Mouse (Mus musculus) MEL (cell line): ENCODE data around the gene Chrne. TPM values are rescaled to one million over a fixed set of nuclear protein-coding genes. Genes with fewer than 3 reads are reported as not detected.

Experiments used
- DNase-seq: peaks from one replicate; pipeline ENCODE4 v3.0.0; 2011; ENCODE audit warnings: low read depth, low spot score
- H3K27ac ChIP-seq: 2 replicates; pipeline ENCODE4 v1.5.1; 2012; ENCODE audit warnings: low read depth, mild to moderate bottlenecking, control low read depth, low read length, moderate library complexity; ENCODE audit not compliant: control insufficient read depth
- H3K27me3 ChIP-seq, 2 experiments: fragments of 150-350 bp in 1 of 2; sonication (generic) in 1 of 2; 2 replicates each; pipeline ENCODE4 v1.6.1; 2012; ENCODE audit warnings: low read length in 2 of 2, mild to moderate bottlenecking in 2 of 2, improper control_type of control experiment in 1 of 2, moderate library complexity in 1 of 2; ENCODE audit not compliant: insufficient read depth in 2 of 2, control insufficient read depth in 1 of 2
- H3K36me3 ChIP-seq, 2 experiments: 2 replicates each; pipeline ENCODE4 v1.6.1; 2012 to 2014; ENCODE audit warnings: low read length in 2 of 2, improper control_type of control experiment in 1 of 2, inconsistent platforms in 1 of 2, mild to moderate bottlenecking in 1 of 2; ENCODE audit not compliant: insufficient read depth in 2 of 2, control insufficient read depth in 1 of 2
- H3K4me1 ChIP-seq, 2 experiments: fragments of 150-350 bp in 1 of 2; sonication (generic) in 1 of 2; 2 replicates each; pipeline ENCODE4 v1.6.1; 2012; ENCODE audit warnings: low read length in 2 of 2, improper control_type of control experiment in 1 of 2, mild to moderate bottlenecking in 1 of 2; ENCODE audit not compliant: insufficient read depth in 2 of 2, control insufficient read depth in 1 of 2
- H3K4me3 ChIP-seq, 2 experiments: fragments of 150-350 bp in 1 of 2; sonication (generic) in 1 of 2; 2 replicates each; pipeline ENCODE4 v1.5.1; 2012; ENCODE audit warnings: low read depth in 2 of 2, low read length in 2 of 2, mild to moderate bottlenecking in 2 of 2, moderate library complexity in 2 of 2, control low read depth in 1 of 2, improper control_type of control experiment in 1 of 2; ENCODE audit not compliant: control insufficient read depth in 1 of 2, insufficient read depth in 1 of 2
- H3K79me2 ChIP-seq: 2 replicates; pipeline ENCODE4 v1.6.1; 2012; ENCODE audit warnings: mild to moderate bottlenecking, low read length, moderate library complexity; ENCODE audit not compliant: control insufficient read depth, poor library complexity, insufficient read depth
- H3K9ac ChIP-seq: 2 replicates; pipeline ENCODE4 v1.6.1; 2012; ENCODE audit warnings: low read depth, mild to moderate bottlenecking, control low read depth, low read length, moderate library complexity; ENCODE audit not compliant: control insufficient read depth, poor library complexity, severe bottlenecking
- H3K9me3 ChIP-seq: fragments of 150-350 bp; sonication (generic); replicated peaks from 2 replicates; pipeline ENCODE4 v1.6.1; 2012; ENCODE audit warnings: mild to moderate bottlenecking, low read length, improper control_type of control experiment, moderate library complexity; ENCODE audit not compliant: insufficient read depth
- E2F4 ChIP-seq: IDR thresholded peaks from 2 replicates; pipeline ENCODE4 v1.6.1; 2011; ENCODE audit warnings: low read depth, low read length, improper control_type of control experiment, borderline replicate concordance
- ELF1 ChIP-seq: IDR thresholded peaks from 2 replicates; pipeline ENCODE4 v1.6.1; 2014; ENCODE audit warnings: low read depth, mild to moderate bottlenecking, inconsistent platforms, low read length, improper control_type of control experiment, moderate library complexity
- GABPA ChIP-seq: IDR thresholded peaks from 2 replicates; pipeline ENCODE4 v1.6.1; 2012; ENCODE audit warnings: low read depth, mild to moderate bottlenecking, inconsistent platforms, low read length, improper control_type of control experiment, moderate library complexity
- MAFK ChIP-seq: IDR thresholded peaks from 2 replicates; pipeline ENCODE4 v1.6.1; 2011; ENCODE audit warnings: low read depth, mild to moderate bottlenecking, low read length, improper control_type of control experiment, borderline replicate concordance
- MEF2A ChIP-seq: IDR thresholded peaks from 2 replicates; pipeline ENCODE4 v1.6.1; 2014; ENCODE audit warnings: low read depth, mild to moderate bottlenecking, inconsistent platforms, low read length, improper control_type of control experiment; ENCODE audit not compliant: poor library complexity, insufficient replicate concordance, severe bottlenecking; ENCODE audit errors: extremely low read depth
- MXI1 ChIP-seq: IDR thresholded peaks from 2 replicates; pipeline ENCODE4 v1.6.1; 2011; ENCODE audit warnings: mild to moderate bottlenecking, low read depth, low read length, improper control_type of control experiment
- MYC ChIP-seq: IDR thresholded peaks from 2 replicates; pipeline ENCODE4 v1.6.1; 2011; ENCODE audit warnings: low read depth, mild to moderate bottlenecking, low read length, improper control_type of control experiment, moderate library complexity
- NRF1 ChIP-seq: IDR thresholded peaks from 2 replicates; pipeline ENCODE4 v1.6.1; 2014; ENCODE audit warnings: low read depth, mild to moderate bottlenecking, inconsistent platforms, low read length, improper control_type of control experiment, moderate library complexity; ENCODE audit not compliant: poor library complexity, insufficient read depth, severe bottlenecking
- POLR2A ChIP-seq, 2 experiments: IDR thresholded peaks; 2 replicates each; pipeline ENCODE4 v1.6.1; 2011 to 2012; ENCODE audit warnings: low read length in 2 of 2, mild to moderate bottlenecking in 2 of 2, control low read depth in 1 of 2, improper control_type of control experiment in 1 of 2, low read depth in 1 of 2, moderate library complexity in 1 of 2; ENCODE audit not compliant: control insufficient read depth in 1 of 2, insufficient read depth in 1 of 2, poor library complexity in 1 of 2
- RAD21 ChIP-seq: IDR thresholded peaks from 2 replicates; pipeline ENCODE4 v1.6.1; 2011; ENCODE audit warnings: mild to moderate bottlenecking, low read depth, low read length, improper control_type of control experiment
- RCOR1 ChIP-seq: IDR thresholded peaks from 2 replicates; pipeline ENCODE4 v1.6.1; 2012; ENCODE audit warnings: low read depth, mild to moderate bottlenecking, inconsistent platforms, low read length, improper control_type of control experiment
- SIN3A ChIP-seq: IDR thresholded peaks from 2 replicates; pipeline ENCODE4 v1.6.1; 2012; ENCODE audit warnings: low read length, improper control_type of control experiment, inconsistent platforms
- SMC3 ChIP-seq: IDR thresholded peaks from 2 replicates; pipeline ENCODE4 v1.6.1; 2011; ENCODE audit warnings: low read depth, low read length, improper control_type of control experiment
- TBP ChIP-seq: IDR thresholded peaks from 2 replicates; pipeline ENCODE4 v1.8.0; 2011; ENCODE audit warnings: low read depth, low read length, improper control_type of control experiment
- TCF12 ChIP-seq: IDR thresholded peaks from 2 replicates; pipeline ENCODE4 v1.6.1; 2014; ENCODE audit warnings: low read depth, mild to moderate bottlenecking, inconsistent platforms, low read length, improper control_type of control experiment, moderate library complexity
- UBTF ChIP-seq: IDR thresholded peaks from 2 replicates; pipeline ENCODE4 v1.6.1; 2012; ENCODE audit warnings: low read depth, mild to moderate bottlenecking, inconsistent platforms, low read length, improper control_type of control experiment, moderate library complexity, borderline replicate concordance; ENCODE audit not compliant: insufficient read depth
- USF1 ChIP-seq: IDR thresholded peaks from 2 replicates; pipeline ENCODE4 v1.6.1; 2014; ENCODE audit warnings: low read depth, mild to moderate bottlenecking, inconsistent platforms, low read length, improper control_type of control experiment, moderate library complexity
- USF2 ChIP-seq, 2 experiments: IDR thresholded peaks; 2 replicates each; pipeline ENCODE4 v1.6.1; 2011 to 2012; ENCODE audit warnings: improper control_type of control experiment in 2 of 2, low read length in 2 of 2, borderline replicate concordance in 1 of 2, inconsistent platforms in 1 of 2, low read depth in 1 of 2, mild to moderate bottlenecking in 1 of 2; ENCODE audit not compliant: insufficient read depth in 1 of 2
- ZC3H11A ChIP-seq: IDR thresholded peaks from 2 replicates; pipeline ENCODE4 v1.6.1; 2012; ENCODE audit warnings: low read depth, mild to moderate bottlenecking, inconsistent platforms, low read length, improper control_type of control experiment
- ZMIZ1 ChIP-seq: IDR thresholded peaks from 2 replicates; pipeline ENCODE4 v1.6.1; 2012; ENCODE audit warnings: low read depth, mild to moderate bottlenecking, inconsistent platforms, low read length, improper control_type of control experiment, moderate library complexity
- polyA plus RNA-seq, 2 experiments: library from polyadenylated mRNA; stranded (reverse) in 1 of 2; unstranded in 1 of 2; fragments of >175 nt in 1 of 2; fragments of >200 nt in 1 of 2; gene quantifications; 2 replicates each; pipeline versions ENCODE4 v1.2.1 to v1.2.4; 2012; ENCODE audit warnings: low replicate concordance in 2 of 2, low read depth in 1 of 2; ENCODE audit not compliant: insufficient read length in 2 of 2, insufficient read depth in 1 of 2, missing spikeins in 1 of 2
- total RNA-seq: library from RNA; depleted of rRNA; stranded (reverse); fragments of 300-350 nt; gene quantifications from 2 replicates; pipeline ENCODE4 v1.2.3, GENCODE M21; 2012

Chrne gene
- total and polyA plus RNA-seq, 3 experiments: 0.33 to 0.54 TPM; not detected in 1

- H3K79me2 ChIP-seq: peaks cover 16% of the 10 kb centered on the region
- no peak for DNase-seq
- H3K36me3 ChIP-seq: peaks cover 0 to 23% of the 10 kb centered on the region in 2 experiments; a peak in 3 of 4 replicates
- no peak for TF ChIP-seq MEF2A
- no peak for TF ChIP-seq GABPA
- no peak for TF ChIP-seq USF2 (IDR thresholded peaks at IDR 0.05; ENCODE audit: borderline replicate concordance in 1 of 2, insufficient read depth in 1 of 2, low read depth in 1 of 2, low read length in 2 of 2)
- no peak for TF ChIP-seq RAD21
- no peaks in the 10 kb centered on the region for H3K9me3 ChIP-seq
- H3K27me3 ChIP-seq: no peaks in the 10 kb centered on the region
- no peak overlapping the region for H3K4me3 ChIP-seq
- H3K27ac ChIP-seq: no peak overlapping the region
- H3K9ac ChIP-seq: no peak overlapping the region
- peaks cover 11 to 24% of the 10 kb centered on the region in 2 experiments for H3K4me1 ChIP-seq
Measured at GRCm38 (mm10) chr11:70578962-70579361, 40.1 kb downstream of the Chrne start.

GRCm38 (mm10) chr11:70577201-70577600 is 41.8 kb downstream of the Chrne start:
- Histone ChIP-seq H3K4me3 (no peak overlapping the region), H3K36me3 (peaks cover 0 to 32% of the 10 kb centered on the region in 2 experiments; a peak in 2 of 4 replicates), H3K4me1 (peaks cover 17 to 34% of the 10 kb centered on the region in 2 experiments), H3K9ac (no peak overlapping the region), H3K9me3 (no peaks in the 10 kb centered on the region), H3K79me2 (peaks cover 26% of the 10 kb centered on the region), H3K27ac (no peak overlapping the region), H3K27me3 (no peaks in the 10 kb centered on the region)
- peak; percentile 47 for DNase-seq
- no peak for TF ChIP-seq MYC
- no peak for TF ChIP-seq USF1
- no peak for TF ChIP-seq SMC3
- TF ChIP-seq MEF2A: no peak

GRCm38 (mm10) chr11:70573872-70574271 is 45.1 kb downstream of the Chrne start:
- TF ChIP-seq MXI1 (no peak), RAD21 (no peak), POLR2A (IDR thresholded peaks at IDR 0.05; ENCODE audit: control insufficient read depth in 1 of 2, insufficient read depth in 1 of 2, low read depth in 1 of 2, low read length in 2 of 2, poor library complexity in 1 of 2) (no peak), ZMIZ1 (no peak), TBP (no peak), E2F4 (no peak), TCF12 (no peak), RCOR1 (no peak), USF2 (IDR thresholded peaks at IDR 0.05; ENCODE audit: borderline replicate concordance in 1 of 2, insufficient read depth in 1 of 2, low read depth in 1 of 2, low read length in 2 of 2) (no peak), MAFK (no peak), ZC3H11A (no peak), SIN3A (no peak), NRF1 (no peak), GABPA (no peak), UBTF (no peak), ELF1 (no peak)

More at GRCm38 (mm10) chr11:70573872-70574271, 45.1 kb downstream of the Chrne start:
- no peak overlapping the region for H3K9ac ChIP-seq
- H3K36me3 ChIP-seq: peaks cover 0 to 51% of the 10 kb centered on the region in 2 experiments; a peak in 2 of 4 replicates
- H3K4me1 ChIP-seq: peaks cover 25 to 54% of the 10 kb centered on the region in 2 experiments
- H3K79me2 ChIP-seq: peaks cover 42% of the 10 kb centered on the region
- H3K27me3 ChIP-seq: no peaks in the 10 kb centered on the region
- H3K4me3 ChIP-seq: no peak overlapping the region
- H3K27ac ChIP-seq: no peak overlapping the region
- no peaks in the 10 kb centered on the region for H3K9me3 ChIP-seq
- DNase-seq: no peak
